Mouse (Mus musculus) cerebellum, adult 2 months (tissue): ENCODE results near the gene Ggt6. TPM values are rescaled to one million over a fixed set of nuclear protein-coding genes. Genes with fewer than 3 reads are reported as not detected.
A peak's percentile ranks its signal among the peaks of the same experiment; 100 is the strongest.

Experiments used
- DNase-seq, 2 experiments: peaks; one replicate each; pipeline ENCODE4 v3.0.0; 2021
- H3K27ac ChIP-seq: fragments of 200-500 bp; 2 replicates; pipeline ENCODE4 v1.5.1; 2012; ENCODE audit warnings: low read length, control low read depth, inconsistent platforms; ENCODE audit not compliant: insufficient read depth
- H3K27me3 ChIP-seq: fragments of 200-500 bp; 2 replicates; pipeline ENCODE4 v1.6.1; 2012; ENCODE audit warnings: inconsistent platforms, mild to moderate bottlenecking, low read length, moderate library complexity; ENCODE audit not compliant: control insufficient read depth, insufficient read depth
- H3K4me1 ChIP-seq: fragments of 200-500 bp; 2 replicates; pipeline ENCODE4 v1.6.1; 2011; ENCODE audit warnings: low read length; ENCODE audit not compliant: control insufficient read depth, insufficient read depth
- H3K4me3 ChIP-seq: fragments of 200-500 bp; replicated peaks from 2 replicates; pipeline ENCODE3; 2011; ENCODE audit warnings: mild to moderate bottlenecking, low read depth, low read length, control low read depth; ENCODE audit not compliant: insufficient read depth
- CTCF ChIP-seq: fragments of 200-500 bp; IDR thresholded peaks from 2 replicates; pipeline ENCODE4 v1.5.1; 2011; ENCODE audit warnings: low read depth, mild to moderate bottlenecking, control low read depth, low read length, moderate library complexity, borderline replicate concordance; ENCODE audit not compliant: insufficient read depth
- POLR2A ChIP-seq: fragments of 200-500 bp; IDR thresholded peaks from 2 replicates; pipeline ENCODE4 v1.6.1; 2011; ENCODE audit warnings: low read length, control low read depth, borderline replicate concordance; ENCODE audit not compliant: insufficient read depth
- WGBS: fragments of 180-500 bp; shearing (Covaris S2); methylation state at CpG from one replicate; pipeline ENCODE4 v1.1.7; 2018; 5-methylcytosine and 5-hydroxymethylcytosine counted together
- polyA plus RNA-seq: library from polyadenylated mRNA; depleted of rRNA; stranded (reverse); fragments of >200 nt; gene quantifications from 2 replicates; pipeline ENCODE4 v1.2.3, GENCODE M21; 2012

Gene Ggt6
- polyA plus RNA-seq, 1 experiment: 0.15 TPM

- DNase-seq: no peak
- TF ChIP-seq POLR2A: no peak
- 85% methylated on average over 3 of the region's 3 CpGs for WGBS
Observed at GRCm38 (mm10) chr11:72452140-72452665, 16.9 kb downstream of the Ggt6 start.

GRCm38 (mm10) chr11:72453105-72453953 is 18.0 kb downstream of the Ggt6 start:
- Histone ChIP-seq H3K4me3 (no peak overlapping the region), H3K27ac (no peak overlapping the region), H3K27me3 (no peaks in the 10 kb centered on the region; the same call in 1 of the 2 replicates), H3K4me1 (no peaks in the 10 kb centered on the region)
- DNase-seq: no peak
- no peak for TF ChIP-seq CTCF
- no peak for TF ChIP-seq POLR2A
- WGBS: 56% methylated on average over 15 of the region's 15 CpGs

More at GRCm38 (mm10) chr11:72452140-72452665, 16.9 kb downstream of the Ggt6 start:
- no peaks in the 10 kb centered on the region for H3K4me1 ChIP-seq
- H3K27ac ChIP-seq: no peak overlapping the region
- H3K4me3 ChIP-seq: no peak overlapping the region
- H3K27me3 ChIP-seq: no peaks in the 10 kb centered on the region; the same call in 1 of the 2 replicates

- WGBS: 22% methylated on average over 5 of the region's 5 CpGs
- peak in 1 of 2 experiments; percentile 58 for DNase-seq
- Histone ChIP-seq H3K4me1 (no peaks in the 10 kb centered on the region), H3K27me3 (no peaks in the 10 kb centered on the region; the same call in 1 of the 2 replicates), H3K4me3 (no peak overlapping the region), H3K27ac (peak overlapping the region; percentile 75; the same call in 1 of the 2 replicates)
- TF ChIP-seq POLR2A (no peak), CTCF (no peak)
Observed at GRCm38 (mm10) chr11:72455694-72456093, 20.4 kb downstream of the Ggt6 start.

GRCm38 (mm10) chr11:72457995-72458496 is 22.7 kb downstream of the Ggt6 start:
- peak overlapping the region; percentile 36; the same call in 1 of the 2 replicates for H3K27ac ChIP-seq
- no peak for DNase-seq
- no peaks in the 10 kb centered on the region; the same call in 1 of the 2 replicates for H3K27me3 ChIP-seq
- WGBS: 79% methylated on average over 12 of the region's 12 CpGs
- H3K4me1 ChIP-seq: no peaks in the 10 kb centered on the region
- H3K4me3 ChIP-seq: no peak overlapping the region
- TF ChIP-seq POLR2A: no peak
- no peak for TF ChIP-seq CTCF

GRCm38 (mm10) chr11:72458502-72458901 is 23.2 kb downstream of the Ggt6 start:
- Histone ChIP-seq H3K4me3 (no peak overlapping the region), H3K27me3 (no peaks in the 10 kb centered on the region; the same call in 1 of the 2 replicates), H3K4me1 (no peaks in the 10 kb centered on the region), H3K27ac (peak overlapping the region; percentile 36; the same call in 1 of the 2 replicates)
- no peak for DNase-seq
- WGBS: 76% methylated on average over 3 of the region's 3 CpGs
- TF ChIP-seq CTCF (no peak), POLR2A (no peak)

- TF ChIP-seq CTCF: no peak
- no peak for TF ChIP-seq POLR2A
- no peaks in the 10 kb centered on the region for H3K4me1 ChIP-seq
- no peak overlapping the region for H3K27ac ChIP-seq
- no peak for DNase-seq
- WGBS: 49% methylated on average over 5 of the region's 5 CpGs
- no peaks in the 10 kb centered on the region for H3K27me3 ChIP-seq
- no peak overlapping the region for H3K4me3 ChIP-seq
Observed at GRCm38 (mm10) chr11:72461500-72461981, 26.2 kb downstream of the Ggt6 start.

GRCm38 (mm10) chr11:72464821-72465220 is 29.5 kb downstream of the Ggt6 start:
- H3K27ac ChIP-seq: no peak overlapping the region
- no peaks in the 10 kb centered on the region for H3K4me1 ChIP-seq
- no peak for DNase-seq
- no peaks in the 10 kb centered on the region for H3K27me3 ChIP-seq
- 77% methylated on average over 3 of the region's 3 CpGs for WGBS
- no peak for TF ChIP-seq POLR2A
- no peak for TF ChIP-seq CTCF
- H3K4me3 ChIP-seq: no peak overlapping the region
